Comparison of ENCODE assay signal across 8 mouse cellular contexts in genomic region chr15:28025447-28026166, GRCm38 (mm10). TPM values are rescaled to one million over a fixed set of nuclear protein-coding genes. Genes with fewer than 3 reads are reported as not detected.
A peak's percentile ranks its signal among the peaks of the same experiment; 100 is the strongest.
DNase-seq lines count a peak whose midpoint lies in the region; ATAC-seq lines count a peak whose summit lies in the region.

TSS of gene Trio (minus strand) at chr15:28025848.

- WGBS in intestine, embryonic 15.5 days, result 0% methylated on average over 78 of the region's 94 CpGs

- H3K36me3 ChIP-seq in intestine, embryonic 15.5 days, result no peaks in the 10 kb centered on the region

- intact Hi-C loops in left cerebral cortex, postnatal 14 days (cut with DNase I), result loop anchor here (2.0 to 5.0 kb wide), 2 partner anchors 107 to 132 kb away; no protein-coding TSS in a partner anchor

- H3K9me3 ChIP-seq in intestine, embryonic 15.5 days, result no peaks in the 10 kb centered on the region

- DNase-seq in adrenal gland, adult 18-20 months (ENCODE audit: low spot score in 2 of 2), result peak; percentile 98 to 99
- DNase-seq in embryo, embryonic 10.5 days (ENCODE audit: low spot score), result peak; percentile 96
- DNase-seq in gastrocnemius, postnatal 4 days (ENCODE audit: low spot score in 2 of 2), result peak; percentile 96 to 98
- DNase-seq in left cerebral cortex, postnatal 14 days (ENCODE audit: low spot score in 2 of 2), result peak; percentile 96 to 97
- peak; percentile 99 for DNase-seq in right cerebral cortex, postnatal 14 days
- peak; percentile 99 for DNase-seq in urinary bladder, postnatal 25 days (ENCODE audit: low spot score)

- ATAC-seq in intestine, embryonic 15.5 days, result peak; percentile 96
- peak; percentile 99 for ATAC-seq in megakaryocyte-erythroid progenitor cell, adult 5-6 weeks (replicated peaks; ENCODE audit: low FRiP score, low TSS enrichment, poor library complexity, severe bottlenecking)

- peak within 1 kb of the TSS; percentile 95 for H3K9ac ChIP-seq in intestine, embryonic 15.5 days

- H3K27ac ChIP-seq in intestine, embryonic 15.5 days, result peak within 1 kb of the TSS; percentile 98

- H3K27me3 ChIP-seq in intestine, embryonic 15.5 days (replicated peaks), result no peaks in the 10 kb centered on the region

- peak within 1 kb of the TSS; percentile 90 for H3K4me3 ChIP-seq in intestine, embryonic 15.5 days (replicated peaks)

- H3K4me1 ChIP-seq in intestine, embryonic 15.5 days (replicated peaks), result peaks cover 21% of the 10 kb centered on the region

- H3K4me2 ChIP-seq in intestine, embryonic 15.5 days (replicated peaks), result peak within 1 kb of the TSS; percentile 83

RNA-seq across cellular contexts. Expression of gene Trio, which starts in this region (rescaled TPM):
- total RNA-seq in adrenal gland, adult 18-20 months (2021), result 10 to 100 TPM; 45.4 to 56.8 TPM
- 100 to 1,000 TPM; 159 to 162 TPM for total RNA-seq in gastrocnemius, postnatal 4 days (2021)
- 15.9 and 17.5 TPM in 2 replicates for polyA plus RNA-seq in intestine, embryonic 15.5 days (2015; fragmentation: Nextera tagmentation; extraction: Ambion mirVana)
- 100 to 1,000 TPM; 185 to 195 TPM for total RNA-seq in left cerebral cortex, postnatal 14 days (2021)
- total RNA-seq in megakaryocyte-erythroid progenitor cell, adult 5-6 weeks (2014; fragmentation: Nextera tagmentation), result 14.7 and 26.2 TPM in 2 replicates
- 7.2 and 7.5 TPM in 2 replicates for total RNA-seq in megakaryocyte-erythroid progenitor cell, adult 5-6 weeks (2017)

Comparison
In these comparisons a context has a peak if more than half of its experiments do, and no peak if none do; other contexts are left out.
1. Peak in every context shown above with its lines: DNase-seq, ATAC-seq, H3K4me3 ChIP-seq and H3K27ac ChIP-seq.